Mouse (Mus musculus) hindbrain, postnatal 0 days (tissue): ENCODE results near the gene Pdpr. TPM values are rescaled to one million over a fixed set of nuclear protein-coding genes. Genes with fewer than 3 reads are reported as not detected.

ENCODE experiments used
- ATAC-seq: fragments of 200-750 bp; cut with Nextera tagmentation; 2 replicates; pipeline ENCODE4 v1.8.0; 2017; ENCODE audit warnings: mild to moderate bottlenecking, moderate TSS enrichment, moderate library complexity
- DNase-seq: peaks from one replicate; pipeline ENCODE4 v3.0.0-alpha.2; 2015; ENCODE audit warnings: low spot score
- H3K27ac ChIP-seq: fragments of 300-500 bp; sonication (generic); 2 replicates; pipeline ENCODE4 v1.5.1; 2014; ENCODE audit warnings: mild to moderate bottlenecking
- H3K27me3 ChIP-seq: fragments of 300-500 bp; sonication (generic); 2 replicates; pipeline ENCODE4 v1.6.1; 2014; ENCODE audit warnings: low read length, mixed read lengths; ENCODE audit not compliant: insufficient read depth
- H3K36me3 ChIP-seq: fragments of 300-500 bp; sonication (generic); 2 replicates; pipeline ENCODE4 v1.6.1; 2014; ENCODE audit warnings: low read length, mixed read lengths; ENCODE audit not compliant: insufficient read depth
- H3K4me1 ChIP-seq: fragments of 300-500 bp; sonication (generic); 2 replicates; pipeline ENCODE4 v1.6.1; 2014; ENCODE audit warnings: antibody characterized with exemption, low read length, mixed read lengths; ENCODE audit not compliant: insufficient read depth
- H3K4me2 ChIP-seq: fragments of 300-500 bp; sonication (generic); 2 replicates; pipeline ENCODE4 v1.6.1; 2014; ENCODE audit warnings: low read depth, mild to moderate bottlenecking, low read length, moderate library complexity, mixed read lengths
- H3K4me3 ChIP-seq: fragments of 300-500 bp; sonication (generic); 2 replicates; pipeline ENCODE4 v1.5.1; 2014; ENCODE audit warnings: low read length
- H3K9ac ChIP-seq: fragments of 300-500 bp; sonication (generic); replicated peaks from 2 replicates; pipeline ENCODE4 v1.6.1; 2014; ENCODE audit warnings: mild to moderate bottlenecking, low read length, moderate library complexity, mixed read lengths
- H3K9me3 ChIP-seq: fragments of 300-500 bp; sonication (generic); 2 replicates; pipeline ENCODE4 v1.6.1; 2016; ENCODE audit warnings: low read length, mixed read lengths
- CTCF ChIP-seq: IDR thresholded peaks from 2 replicates; pipeline ENCODE4 v1.5.1; 2016; ENCODE audit warnings: antibody characterized with exemption, control low read depth, low read depth
- WGBS: fragments of 180-500 bp; shearing (Covaris S2); extraction: QIAGEN DNeasy Blood & Tissue Kit; methylation state at CpG from one replicate; pipeline ENCODE4 v1.1.7; 2014; 5-methylcytosine and 5-hydroxymethylcytosine counted together
- polyA plus RNA-seq: library from polyadenylated mRNA; unstranded; fragments of >200 nt; fragmentation: Nextera tagmentation; extraction: Ambion mirVana; gene quantifications from 2 replicates; pipeline ENCODE4 v1.2.1, GENCODE M21; 2015
- total RNA-seq: library from RNA; depleted of rRNA; stranded (reverse); fragments of >200 nt; gene quantifications from 2 replicates; pipeline ENCODE4 v1.2.3, GENCODE M21; 2014

Pdpr gene
- total and polyA plus RNA-seq, 2 experiments from 2014 or later: 10.7 to 29.6 TPM

DNA sequence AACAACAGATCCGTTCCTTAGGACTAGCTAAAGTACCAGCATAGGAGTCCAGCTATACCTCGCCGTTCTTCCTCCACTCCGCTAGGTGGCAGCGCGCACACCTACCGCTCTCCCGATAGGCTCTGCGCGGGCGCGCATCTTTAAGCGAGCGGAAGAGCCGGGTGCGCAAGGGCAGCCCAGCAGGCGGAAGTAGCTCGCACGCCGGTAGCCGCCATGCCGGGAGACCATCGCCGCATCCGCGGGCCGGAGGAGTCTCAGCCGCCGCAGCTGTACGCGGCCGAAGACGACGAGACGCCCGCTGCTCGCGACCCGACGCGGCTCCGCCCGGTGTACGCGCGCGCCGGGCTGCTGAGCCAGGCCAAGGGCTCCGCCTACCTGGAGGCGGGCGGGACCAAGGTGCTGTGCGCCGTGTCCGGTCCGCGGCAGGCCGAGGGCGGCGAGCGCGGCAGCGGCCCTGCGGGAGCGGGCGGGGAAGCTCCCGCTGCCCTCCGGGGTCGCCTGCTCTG is 38.2 kb upstream of the Pdpr start, which contains the start of gene Exosc6:
Gene Exosc6 (plus strand): TSS at position 182 of the 506 bp plus-strand sequence.
- H3K4me3 ChIP-seq: peak within 1 kb of the TSS; percentile 91
- H3K9me3 ChIP-seq: no peaks in the 10 kb centered on the region
- peak; percentile 95 for TF ChIP-seq CTCF
- peaks cover 47% of the 10 kb centered on the region for H3K36me3 ChIP-seq
- no peaks in the 10 kb centered on the region for H3K27me3 ChIP-seq
- H3K4me2 ChIP-seq: peak within 1 kb of the TSS; percentile 97
- ATAC-seq (peak; percentile 94), DNase-seq (peak; percentile 97)
- peaks cover 13% of the 10 kb centered on the region for H3K4me1 ChIP-seq
- WGBS: under 1% methylated on average over 53 of the region's 68 CpGs
- peak within 1 kb of the TSS; percentile 72 for H3K9ac ChIP-seq
- H3K27ac ChIP-seq: peak within 1 kb of the TSS; percentile 70

DNA sequence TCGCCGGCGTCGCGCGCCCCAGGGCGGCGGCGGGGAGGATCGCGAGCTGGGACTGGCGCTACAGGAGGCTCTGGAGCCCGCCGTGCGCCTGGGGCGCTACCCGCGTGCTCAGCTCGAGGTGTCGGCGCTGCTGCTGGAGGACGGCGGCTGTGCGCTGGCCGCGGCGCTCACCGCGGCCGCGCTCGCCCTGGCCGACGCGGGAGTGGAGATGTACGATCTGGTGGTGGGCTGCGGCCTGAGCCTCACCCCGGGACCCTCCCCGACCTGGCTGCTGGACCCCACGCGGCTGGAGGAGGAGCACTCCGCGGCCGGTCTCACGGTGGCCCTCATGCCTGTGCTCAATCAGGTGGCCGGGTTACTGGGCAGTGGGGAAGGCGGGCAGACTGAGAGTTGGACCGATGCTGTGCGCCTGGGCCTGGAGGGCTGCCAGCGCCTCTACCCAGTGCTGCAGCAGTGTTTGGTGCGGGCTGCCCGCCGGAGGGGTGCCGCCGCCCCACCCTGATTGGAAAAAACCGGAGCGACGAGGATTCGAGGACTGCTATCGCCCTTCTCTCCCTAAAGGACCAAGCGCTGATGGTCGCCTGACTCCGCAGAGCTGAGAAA is 37.6 kb upstream of the Pdpr start:
- no peak for TF ChIP-seq CTCF
- peak; percentile 39 for ATAC-seq

GRCm38 (mm10) chr8:111058946-111059572 is 35.4 kb upstream of the Pdpr start:
- no peak overlapping the region for H3K9ac ChIP-seq
- 65% methylated on average over 2 of the region's 2 CpGs for WGBS
- no peak for TF ChIP-seq CTCF
- H3K4me2 ChIP-seq: no peak overlapping the region
- DNase-seq: no peak
- peaks cover 15% of the 10 kb centered on the region for H3K4me1 ChIP-seq
- peaks cover 19% of the 10 kb centered on the region for H3K36me3 ChIP-seq
- ATAC-seq: no peak
- no peak overlapping the region for H3K4me3 ChIP-seq
- no peak overlapping the region for H3K27ac ChIP-seq
- H3K9me3 ChIP-seq: no peaks in the 10 kb centered on the region
- H3K27me3 ChIP-seq: no peaks in the 10 kb centered on the region

More for the DNA sequence above, 37.6 kb upstream of the Pdpr start:
- Histone ChIP-seq H3K4me1 (peaks cover 15% of the 10 kb centered on the region), H3K4me2 (peak overlapping the region; percentile 97), H3K36me3 (peaks cover 41% of the 10 kb centered on the region), H3K9me3 (no peaks in the 10 kb centered on the region), H3K27ac (peak overlapping the region; percentile 70), H3K9ac (peak overlapping the region; percentile 72), H3K27me3 (no peaks in the 10 kb centered on the region), H3K4me3 (peak overlapping the region; percentile 91)
- peak; percentile 28 for DNase-seq
- under 1% methylated on average over 43 of the region's 63 CpGs for WGBS

- H3K4me3 ChIP-seq: peak overlapping the region; percentile 55
- no peaks in the 10 kb centered on the region for H3K27me3 ChIP-seq
- under 1% methylated on average over 14 of the region's 14 CpGs for WGBS
- H3K9me3 ChIP-seq: no peaks in the 10 kb centered on the region
- H3K4me2 ChIP-seq: peak overlapping the region; percentile 83
- peak overlapping the region; percentile 65 for H3K9ac ChIP-seq
- DNase-seq (peak; percentile 35), ATAC-seq (no peak)
- no peaks in the 10 kb centered on the region for H3K36me3 ChIP-seq
- peaks cover 15% of the 10 kb centered on the region for H3K4me1 ChIP-seq
- TF ChIP-seq CTCF: no peak
- H3K27ac ChIP-seq: peak overlapping the region; percentile 57
Observed at GRCm38 (mm10) chr8:111061688-111062071, 32.8 kb upstream of the Pdpr start.

DNA sequence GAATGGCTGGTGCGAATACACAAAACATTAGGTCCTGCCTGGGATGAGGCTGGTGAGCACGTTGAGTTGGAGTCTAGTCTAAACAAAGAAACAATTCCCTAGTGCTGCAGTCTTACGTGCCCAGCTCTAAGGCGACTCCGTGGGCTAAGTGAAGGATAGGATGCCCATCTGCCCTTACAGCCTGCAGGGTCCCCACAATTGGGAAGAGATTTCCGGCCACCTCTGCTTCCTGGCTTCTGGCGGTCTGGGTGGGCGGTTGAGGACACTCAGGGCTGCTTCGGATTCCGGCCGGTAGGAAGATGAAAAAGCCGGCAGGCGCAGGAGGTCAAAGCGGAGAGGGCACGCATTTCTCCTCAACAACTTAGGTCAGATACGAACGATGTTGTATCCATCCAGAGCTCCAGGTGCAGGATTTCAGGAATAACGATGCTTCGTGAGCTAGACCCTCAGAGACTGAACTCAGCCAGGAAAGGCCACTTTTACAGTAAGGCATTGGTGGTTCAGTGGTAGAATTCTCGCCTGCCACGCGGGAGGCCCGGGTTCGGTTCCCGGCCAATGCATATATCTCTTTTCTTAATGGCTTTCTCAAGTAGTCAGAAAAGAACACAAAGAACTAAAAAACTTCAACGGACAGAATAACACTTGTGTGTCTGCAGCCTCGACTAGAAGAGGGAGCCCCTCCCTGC is 32.2 kb upstream of the Pdpr start:
- Histone ChIP-seq H3K27ac (peak overlapping the region; percentile 57), H3K36me3 (no peaks in the 10 kb centered on the region), H3K9ac (peak overlapping the region; percentile 65), H3K9me3 (no peaks in the 10 kb centered on the region), H3K4me2 (peak overlapping the region; percentile 83), H3K4me3 (peak overlapping the region; percentile 55), H3K27me3 (no peaks in the 10 kb centered on the region), H3K4me1 (peaks cover 10% of the 10 kb centered on the region; the same call in 1 of the 2 replicates)
- DNase-seq (peak; percentile 93), ATAC-seq (peak; percentile 91)
- TF ChIP-seq CTCF: no peak
- under 1% methylated on average over 27 of the region's 27 CpGs for WGBS

- Histone ChIP-seq H3K4me3 (peak overlapping the region; percentile 55), H3K27me3 (no peaks in the 10 kb centered on the region), H3K36me3 (no peaks in the 10 kb centered on the region), H3K27ac (no peak overlapping the region), H3K4me2 (peak overlapping the region; percentile 83), H3K9me3 (no peaks in the 10 kb centered on the region), H3K4me1 (0 out of 2 replicates have a peak, but pooled peaks cover 4% of the 10 kb centered on the region), H3K9ac (no peak overlapping the region)
- ATAC-seq: no peak
- WGBS: 36% methylated on average over 2 of the region's 2 CpGs
- no peak for TF ChIP-seq CTCF
- DNase-seq: no peak
Observed at GRCm38 (mm10) chr8:111062893-111063292, 31.5 kb upstream of the Pdpr start.
